ENCODE assay signal across 9 mouse cellular contexts in genomic region chr16:20714307-20715080, GRCm38 (mm10). TPM values are rescaled to one million over a fixed set of nuclear protein-coding genes. Genes with fewer than 3 reads are reported as not detected.
DNase-seq lines count a peak whose midpoint lies in the region; ATAC-seq and TF ChIP-seq lines count a peak whose summit lies in the region.
"Had no signal": no experiment of that assay in that cellular context is flagged by ENCODE, and none has a peak within 500 bp of the region (broad histone marks: within the 10 kb centered on the region; RNA-seq: fewer than 3 reads in every experiment).

No protein-coding gene starts in this region.

- H3K4me3 ChIP-seq in heart, embryonic 12.5 days: 0 out of 2 replicates have a peak overlapping the region, but pooled peaks have one; percentile 62
- H3K4me3 ChIP-seq in bone marrow, adult 2 months (replicated peaks; ENCODE audit: control insufficient read depth, low read depth, low read length): peak overlapping the region; percentile 40
- peak overlapping the region; percentile 72 for H3K4me3 ChIP-seq in hindbrain, embryonic 15.5 days
- H3K4me3 ChIP-seq in midbrain, embryonic 16.5 days (ENCODE audit: low read depth, low read length): peak overlapping the region; percentile 69

- no peak for DNase-seq in heart, postnatal 10 days
- DNase-seq in gastrocnemius, postnatal 25 days: no peak
- no peak for DNase-seq in ovary, postnatal 14 days (ENCODE audit: low spot score)

- H3K4me1 ChIP-seq in heart, embryonic 12.5 days (replicated peaks): peaks cover 44% of the 10 kb centered on the region
- H3K4me1 ChIP-seq in bone marrow, adult 2 months (ENCODE audit: control insufficient read depth, insufficient read depth, low read length): no peaks in the 10 kb centered on the region
- H3K4me1 ChIP-seq in hindbrain, embryonic 15.5 days (replicated peaks): peaks cover 37% of the 10 kb centered on the region
- H3K4me1 ChIP-seq in midbrain, embryonic 16.5 days (ENCODE audit: control insufficient read depth, insufficient read depth, low read length): peaks cover 28% of the 10 kb centered on the region

- H3K27me3 ChIP-seq in heart, embryonic 12.5 days (replicated peaks): no peaks in the 10 kb centered on the region
- no peaks in the 10 kb centered on the region for H3K27me3 ChIP-seq in hindbrain, embryonic 15.5 days
- no peaks in the 10 kb centered on the region for H3K27me3 ChIP-seq in midbrain, embryonic 16.5 days (ENCODE audit: control insufficient read depth, insufficient read depth, low read depth, low read length)

- TF ChIP-seq CTCF in bone marrow, adult 2 months (IDR thresholded peaks at IDR 0.05; ENCODE audit: control insufficient read depth, insufficient read depth, low read length): no peak

- no peak overlapping the region for H3K9ac ChIP-seq in heart, embryonic 12.5 days
- H3K9ac ChIP-seq in hindbrain, embryonic 15.5 days: peak overlapping the region; percentile 62; the same call in 1 of the 2 replicates
- H3K9ac ChIP-seq in midbrain, embryonic 16.5 days (ENCODE audit: low read depth, low read length): peak overlapping the region; percentile 85

- no peaks in the 10 kb centered on the region for H3K9me3 ChIP-seq in heart, embryonic 12.5 days (replicated peaks)
- no peaks in the 10 kb centered on the region for H3K9me3 ChIP-seq in hindbrain, embryonic 15.5 days
- H3K9me3 ChIP-seq in midbrain, embryonic 16.5 days (replicated peaks; ENCODE audit: control insufficient read depth, low read length, poor library complexity, severe bottlenecking): no peaks in the 10 kb centered on the region

- TF ChIP-seq POLR2A in bone marrow, adult 2 months (IDR thresholded peaks at IDR 0.05; ENCODE audit: borderline replicate concordance, control insufficient read depth, low read depth, low read length): no peak

- WGBS in heart, embryonic 12.5 days: 52% methylated on average over 11 of the region's 11 CpGs
- WGBS in bone marrow, adult 2 months: 76% methylated on average over 11 of the region's 11 CpGs
- WGBS in hindbrain, embryonic 15.5 days: 21% methylated on average over 11 of the region's 11 CpGs
- 29% methylated on average over 11 of the region's 11 CpGs for WGBS in midbrain, embryonic 16.5 days

- peaks cover 28% of the 10 kb centered on the region for H3K36me3 ChIP-seq in heart, embryonic 12.5 days
- H3K36me3 ChIP-seq in hindbrain, embryonic 15.5 days: peaks cover 18% of the 10 kb centered on the region
- H3K36me3 ChIP-seq in midbrain, embryonic 16.5 days (ENCODE audit: control insufficient read depth, insufficient read depth, low read length): peaks cover 9% of the 10 kb centered on the region

- peak overlapping the region; percentile 82 for H3K4me2 ChIP-seq in heart, embryonic 12.5 days
- H3K4me2 ChIP-seq in hindbrain, embryonic 15.5 days: peak overlapping the region; percentile 94
- peak overlapping the region; percentile 95 for H3K4me2 ChIP-seq in midbrain, embryonic 16.5 days (ENCODE audit: low read length)

- ATAC-seq in heart, embryonic 12.5 days (ENCODE audit: insufficient number of reproducible peaks, low FRiP score): no peak
- ATAC-seq in hindbrain, embryonic 15.5 days (ENCODE audit: low FRiP score, low read depth): no peak
- no peak for ATAC-seq in midbrain, embryonic 16.5 days
- no peak for ATAC-seq in CD4-positive, CD25-positive, alpha-beta regulatory T cell, adult 4 months

- intact Hi-C loops in heart, postnatal 10 days (cut with DNase I): loop anchor here (10.0 kb wide), 1 partner anchor 670 kb away; no protein-coding TSS in a partner anchor

- H3K27ac ChIP-seq in heart, embryonic 12.5 days (ENCODE audit: poor library complexity, severe bottlenecking): no peak overlapping the region
- no peak overlapping the region for H3K27ac ChIP-seq in bone marrow, adult 2 months (ENCODE audit: control insufficient read depth, insufficient read depth, low read depth, low read length, poor library complexity)
- no peak overlapping the region for H3K27ac ChIP-seq in hindbrain, embryonic 15.5 days (replicated peaks)
- no peak overlapping the region for H3K27ac ChIP-seq in midbrain, embryonic 16.5 days (ENCODE audit: low read length)

RNA-seq across cellular contexts. Expression of gene Polr2h, which starts 3.0 kb away (rescaled TPM):
- polyA plus RNA-seq in heart, embryonic 12.5 days (2016; fragmentation: Nextera tagmentation; extraction: Ambion mirVana): 45.0 and 50.5 TPM in 2 replicates
- total RNA-seq in heart, postnatal 10 days (2021): 10 to 100 TPM; 12.5 to 13.2 TPM
- polyA plus RNA-seq in bone marrow, adult 2 months (2011; ENCODE audit: insufficient read depth, insufficient read length, low replicate concordance, missing spikeins): 31.6 and 50.1 TPM in 2 replicates
- polyA plus RNA-seq in hindbrain, embryonic 15.5 days (2015; fragmentation: Nextera tagmentation; extraction: Ambion mirVana): 89.0 and 89.8 TPM in 2 replicates
- polyA plus RNA-seq in midbrain, embryonic 16.5 days (2015; fragmentation: Nextera tagmentation; extraction: Ambion mirVana): 83.0 and 88.0 TPM in 2 replicates
- total RNA-seq in gastrocnemius, postnatal 25 days (2021): 1 to 10 TPM; 8.2 to 8.3 TPM
- polyA plus RNA-seq in CD4-positive, CD25-positive, alpha-beta regulatory T cell, adult 4 months (2017; shearing (Covaris generic)): 10 to 100 TPM; 59.3 to 62.4 TPM

RNA-seq across cellular contexts. Expression of gene Clcn2, which starts 3.1 kb away (rescaled TPM):
- polyA plus RNA-seq in heart, embryonic 12.5 days (2016; fragmentation: Nextera tagmentation; extraction: Ambion mirVana): 6.2 and 7.0 TPM in 2 replicates
- total RNA-seq in heart, postnatal 10 days (2021): 1 to 10 TPM; 3.3 to 3.5 TPM
- polyA plus RNA-seq in bone marrow, adult 2 months (2011; ENCODE audit: insufficient read depth, insufficient read length, low replicate concordance, missing spikeins): 12.8 and 23.1 TPM in 2 replicates
- 33.7 and 36.0 TPM in 2 replicates for polyA plus RNA-seq in hindbrain, embryonic 15.5 days (2015; fragmentation: Nextera tagmentation; extraction: Ambion mirVana)
- 22.3 and 25.4 TPM in 2 replicates for polyA plus RNA-seq in midbrain, embryonic 16.5 days (2015; fragmentation: Nextera tagmentation; extraction: Ambion mirVana)
- 1 to 10 TPM; 2.0 to 3.2 TPM for total RNA-seq in gastrocnemius, postnatal 25 days (2021)
- polyA plus RNA-seq in CD4-positive, CD25-positive, alpha-beta regulatory T cell, adult 4 months (2017; shearing (Covaris generic)): 1 to 10 TPM; 1.4 to 1.7 TPM

RNA-seq across cellular contexts. Expression of gene Chrd, which starts 18.4 kb away (rescaled TPM):
- 0.54 and 0.94 TPM in 2 replicates for polyA plus RNA-seq in heart, embryonic 12.5 days (2016; fragmentation: Nextera tagmentation; extraction: Ambion mirVana)
- 1 to 10 TPM; 1.4 to 3.4 TPM for total RNA-seq in heart, postnatal 10 days (2021)
- polyA plus RNA-seq in bone marrow, adult 2 months (2011; ENCODE audit: insufficient read depth, insufficient read length, low replicate concordance, missing spikeins): 0.36 TPM in 1 of 2 replicates, not detected in the other
- polyA plus RNA-seq in hindbrain, embryonic 15.5 days (2015; fragmentation: Nextera tagmentation; extraction: Ambion mirVana): 6.3 and 6.5 TPM in 2 replicates
- polyA plus RNA-seq in midbrain, embryonic 16.5 days (2015; fragmentation: Nextera tagmentation; extraction: Ambion mirVana): 3.7 and 4.5 TPM in 2 replicates
- 1 to 10 TPM; 3.2 to 3.6 TPM for total RNA-seq in gastrocnemius, postnatal 25 days (2021)
- not detected for polyA plus RNA-seq in CD4-positive, CD25-positive, alpha-beta regulatory T cell, adult 4 months (2017; shearing (Covaris generic))
- total RNA-seq: neutrophil, adult 5-6 weeks had no signal

RNA-seq across cellular contexts. Expression of gene Thpo, which starts 19.8 kb away (rescaled TPM):
- polyA plus RNA-seq in heart, embryonic 12.5 days (2016; fragmentation: Nextera tagmentation; extraction: Ambion mirVana): 0.14 and 0.22 TPM in 2 replicates
- total RNA-seq in heart, postnatal 10 days (2021): not detected
- not detected in 2 replicates for polyA plus RNA-seq in bone marrow, adult 2 months (2011; ENCODE audit: insufficient read depth, insufficient read length, low replicate concordance, missing spikeins)
- 0.85 and 1.4 TPM in 2 replicates for polyA plus RNA-seq in hindbrain, embryonic 15.5 days (2015; fragmentation: Nextera tagmentation; extraction: Ambion mirVana)
- 1.5 TPM in 2 replicates for polyA plus RNA-seq in midbrain, embryonic 16.5 days (2015; fragmentation: Nextera tagmentation; extraction: Ambion mirVana)
- total RNA-seq in gastrocnemius, postnatal 25 days (2021): 1 to 10 TPM; 2.1 to 3.0 TPM
- not detected for polyA plus RNA-seq in CD4-positive, CD25-positive, alpha-beta regulatory T cell, adult 4 months (2017; shearing (Covaris generic))
- total RNA-seq: neutrophil, adult 5-6 weeks had no signal

RNA-seq across cellular contexts. Expression of gene Fam131a, which starts 21.5 kb away (rescaled TPM):
- 4.0 and 5.2 TPM in 2 replicates for polyA plus RNA-seq in heart, embryonic 12.5 days (2016; fragmentation: Nextera tagmentation; extraction: Ambion mirVana)
- 10 to 100 TPM; 16.0 to 18.9 TPM for total RNA-seq in heart, postnatal 10 days (2021)
- 3.7 and 7.0 TPM in 2 replicates for polyA plus RNA-seq in bone marrow, adult 2 months (2011; ENCODE audit: insufficient read depth, insufficient read length, low replicate concordance, missing spikeins)
- polyA plus RNA-seq in hindbrain, embryonic 15.5 days (2015; fragmentation: Nextera tagmentation; extraction: Ambion mirVana): 45.5 and 47.5 TPM in 2 replicates
- polyA plus RNA-seq in midbrain, embryonic 16.5 days (2015; fragmentation: Nextera tagmentation; extraction: Ambion mirVana): 62.1 and 66.5 TPM in 2 replicates
- 10 to 100 TPM; 31.5 to 57.0 TPM for total RNA-seq in gastrocnemius, postnatal 25 days (2021)
- polyA plus RNA-seq in CD4-positive, CD25-positive, alpha-beta regulatory T cell, adult 4 months (2017; shearing (Covaris generic)): under 1 TPM; 0.34 to 0.59 TPM
- total RNA-seq: neutrophil, adult 5-6 weeks had no signal
